Mouse (Mus musculus) thymus, postnatal 0 days (tissue): Measurements from ENCODE around the gene Sdc3. TPM values are rescaled to one million over a fixed set of nuclear protein-coding genes. Genes with fewer than 3 reads are reported as not detected.

ENCODE experiments used
- DNase-seq: peaks from one replicate; pipeline ENCODE4 v3.0.0-alpha.2; 2015; ENCODE audit warnings: low spot score
- polyA plus RNA-seq: library from polyadenylated mRNA; unstranded; fragments of >200 nt; fragmentation: Nextera tagmentation; extraction: Ambion mirVana; gene quantifications from 2 replicates; pipeline ENCODE4 v1.2.1, GENCODE M21; 2015

Gene Sdc3
- polyA plus RNA-seq: 4.8 and 5.1 TPM in 2 replicates

GRCm38 (mm10) chr4:130792376-130793179, at the start of gene Sdc3:
Gene Sdc3 (plus strand): TSS chr4:130792537.
- DNase-seq: peak; percentile 46

GRCm38 (mm10) chr4:130744058-130744457, 48.3 kb upstream of the Sdc3 start:
- no peak for DNase-seq

- DNase-seq: no peak
Observed at GRCm38 (mm10) chr4:130745561-130746306, 46.6 kb upstream of the Sdc3 start.

GRCm38 (mm10) chr4:130749566-130749965, 42.8 kb upstream of the Sdc3 start:
- DNase-seq: no peak

- DNase-seq: no peak
Observed at GRCm38 (mm10) chr4:130751966-130752365, 40.4 kb upstream of the Sdc3 start.

- DNase-seq: no peak
Observed at GRCm38 (mm10) chr4:130752591-130752990, 39.7 kb upstream of the Sdc3 start.

GRCm38 (mm10) chr4:130753755-130754154, 38.6 kb upstream of the Sdc3 start:
- DNase-seq: no peak

- no peak for DNase-seq
Observed at GRCm38 (mm10) chr4:130754776-130755175, 37.6 kb upstream of the Sdc3 start.

GRCm38 (mm10) chr4:130759875-130760274, 32.5 kb upstream of the Sdc3 start:
- DNase-seq: no peak

- no peak for DNase-seq
Observed at GRCm38 (mm10) chr4:130761809-130762208, 30.5 kb upstream of the Sdc3 start.

GRCm38 (mm10) chr4:130765399-130766160, 26.8 kb upstream of the Sdc3 start:
- DNase-seq: no peak

GRCm38 (mm10) chr4:130766387-130766786, 25.9 kb upstream of the Sdc3 start:
- no peak for DNase-seq

- no peak for DNase-seq
Observed at GRCm38 (mm10) chr4:130766926-130767325, 25.4 kb upstream of the Sdc3 start.

GRCm38 (mm10) chr4:130773899-130774298, 18.4 kb upstream of the Sdc3 start:
- no peak for DNase-seq

- DNase-seq: peak; percentile 77
Observed at GRCm38 (mm10) chr4:130774822-130775221, 17.5 kb upstream of the Sdc3 start.

GRCm38 (mm10) chr4:130777647-130778046, 14.7 kb upstream of the Sdc3 start:
- no peak for DNase-seq

- DNase-seq: no peak
Observed at GRCm38 (mm10) chr4:130779037-130779436, 13.3 kb upstream of the Sdc3 start.

GRCm38 (mm10) chr4:130782492-130782891, 9.8 kb upstream of the Sdc3 start:
- no peak for DNase-seq

GRCm38 (mm10) chr4:130784755-130785154, 7.6 kb upstream of the Sdc3 start:
- DNase-seq: peak; percentile 67

- no peak for DNase-seq
Observed at GRCm38 (mm10) chr4:130787530-130787929, 4.8 kb upstream of the Sdc3 start.

- peak; percentile 73 for DNase-seq
Observed at GRCm38 (mm10) chr4:130790180-130790579, 2.2 kb upstream of the Sdc3 start.
